Mouse (Mus musculus) embryonic fibroblast, embryonic 13.5 days (primary cell): Measurements from ENCODE around the gene Ugdh.

Experiments used
- CTCF ChIP-seq: IDR thresholded peaks from 2 replicates; pipeline ENCODE4 v1.5.1; 2011; ENCODE audit warnings: mild to moderate bottlenecking, control low read depth, low read length, moderate library complexity, borderline replicate concordance; ENCODE audit not compliant: insufficient read depth
- POLR2A ChIP-seq: IDR thresholded peaks from 2 replicates; pipeline ENCODE4 v1.6.1; 2011; ENCODE audit warnings: low read depth, mild to moderate bottlenecking, control low read depth, low read length, moderate library complexity

DNA sequence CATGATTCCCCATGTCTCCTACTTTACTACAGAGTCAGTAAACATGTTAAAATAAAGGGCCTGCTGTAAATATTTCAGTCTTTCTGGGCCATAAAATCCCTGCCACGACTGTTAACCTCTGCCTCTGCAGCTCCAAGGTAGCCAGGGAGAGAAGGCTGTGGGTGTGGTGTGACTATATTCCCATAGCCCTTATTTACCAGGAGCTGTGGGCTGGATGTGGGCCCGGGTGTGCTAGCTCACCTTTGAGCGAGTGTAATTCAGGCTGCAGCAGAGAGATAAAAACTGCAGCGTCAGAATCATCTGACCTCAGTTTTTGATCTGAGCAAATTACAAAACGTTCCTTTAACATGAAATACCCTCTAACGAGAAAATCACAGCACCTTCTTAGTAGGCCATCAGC, 14.9 kb downstream of the Ugdh start:
- TF ChIP-seq POLR2A (no peak), CTCF (no peak)
